Mouse (Mus musculus) gonadal fat pad, adult 2 months (tissue): ENCODE data around the gene Rxfp1. TPM values are rescaled to one million over a fixed set of nuclear protein-coding genes. Genes with fewer than 3 reads are reported as not detected.

Experiments
- DNase-seq: peaks from one replicate; pipeline ENCODE4 v3.0.0-alpha.2; 2012; ENCODE audit warnings: low read depth
- polyA plus RNA-seq: library from polyadenylated mRNA; depleted of rRNA; stranded (reverse); fragments of >200 nt; gene quantifications from 2 replicates; pipeline ENCODE4 v1.2.3, GENCODE M21; 2012; rRNA removed

Gene Rxfp1
- polyA plus RNA-seq, 1 experiment: 0.04 TPM

GRCm38 (mm10) chr3:79672188-79672587 lies 65.5 kb downstream of the Rxfp1 start:
- no peak for DNase-seq

- no peak for DNase-seq
These were observed 67.1 kb downstream of the Rxfp1 start for GRCm38 (mm10) chr3:79670556-79670955.

GRCm38 (mm10) chr3:79664787-79665408 lies 72.8 kb downstream of the Rxfp1 start:
- DNase-seq: peak; percentile 8

GRCm38 (mm10) chr3:79656682-79657081 lies 81.0 kb downstream of the Rxfp1 start:
- no peak for DNase-seq

- no peak for DNase-seq
These were observed 85.6 kb downstream of the Rxfp1 start for GRCm38 (mm10) chr3:79652129-79652528.

- peak; percentile 4 for DNase-seq
These were observed 108.3 kb downstream of the Rxfp1 start, which contains the start of gene Etfdh for GRCm38 (mm10) chr3:79629416-79629730. Gene Etfdh, minus strand, starts transcription at chr3:79629500.

GRCm38 (mm10) chr3:79628561-79629415 lies 108.9 kb downstream of the Rxfp1 start, which contains the start of gene 4930579G24Rik:
Gene 4930579G24Rik, plus strand, starts transcription at chr3:79629079.
- DNase-seq: peak; percentile 99

GRCm38 (mm10) chr3:79628182-79628560 lies 109.5 kb downstream of the Rxfp1 start:
- peak; percentile 28 for DNase-seq

- DNase-seq: peak; percentile 2
These were observed 110.0 kb downstream of the Rxfp1 start for GRCm38 (mm10) chr3:79627484-79628181.

GRCm38 (mm10) chr3:79609886-79610285 lies 127.8 kb downstream of the Rxfp1 start:
- DNase-seq: no peak

- no peak for DNase-seq
These were observed 142.2 kb downstream of the Rxfp1 start for GRCm38 (mm10) chr3:79595468-79595867.

GRCm38 (mm10) chr3:79591793-79592471 lies 145.7 kb downstream of the Rxfp1 start:
- DNase-seq: no peak

Other genes starting within 250 kb of the Rxfp1 start
- gene Fnip2, start 170.1 kb downstream of the Rxfp1 start, polyA plus RNA-seq: 5.1 and 5.5 TPM in 2 replicates
- gene Ppid, start 146.5 kb downstream of the Rxfp1 start, polyA plus RNA-seq: 9.5 and 10.0 TPM in 2 replicates
- 1.4 and 1.7 TPM in 2 replicates for gene 4930579G24Rik, start 108.8 kb downstream of the Rxfp1 start, polyA plus RNA-seq
- 32.5 and 33.9 TPM in 2 replicates for gene Etfdh, start 108.4 kb downstream of the Rxfp1 start, polyA plus RNA-seq
- 1.6 and 3.2 TPM in 2 replicates for gene Tmem144, start 114.9 kb upstream of the Rxfp1 start, polyA plus RNA-seq
- 10.7 and 17.2 TPM in 2 replicates for gene Fam198b, start 146.7 kb upstream of the Rxfp1 start, polyA plus RNA-seq